9 mouse cellular contexts compared by ENCODE assay signal in the genomic region with DNA sequence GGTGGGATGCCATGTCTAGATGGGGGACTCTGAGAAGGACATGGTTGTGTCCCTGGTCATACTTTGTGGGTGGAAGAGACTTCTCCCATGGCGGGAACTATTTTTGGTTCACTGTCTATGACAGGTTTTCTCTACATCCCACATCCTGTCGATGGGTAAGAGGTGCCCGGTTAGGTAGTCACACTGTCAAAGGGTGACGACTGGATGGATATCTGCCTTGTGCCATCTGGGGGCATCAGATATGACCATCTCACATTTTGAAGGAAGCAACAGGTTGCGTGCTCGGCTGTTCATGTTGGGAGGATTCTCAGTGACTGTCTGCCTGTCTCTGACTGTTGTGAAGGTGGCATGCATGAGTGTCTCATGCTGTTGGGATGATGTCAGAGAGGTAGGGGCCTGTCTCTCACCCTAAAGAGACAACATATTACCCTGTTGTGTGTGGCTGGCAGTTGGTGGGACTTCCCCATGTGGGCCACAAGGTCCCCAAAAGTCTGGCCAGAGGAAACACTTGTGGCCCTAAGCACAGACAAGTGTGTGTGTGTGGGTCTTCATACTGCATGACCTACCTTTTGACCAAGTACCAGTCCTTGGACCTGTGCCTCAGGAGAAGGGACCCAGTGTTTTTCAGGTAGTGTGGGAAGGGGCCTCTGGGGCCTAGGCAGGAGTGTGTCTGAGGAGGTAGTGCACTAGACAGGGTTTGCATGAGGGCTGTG. TPM values are rescaled to one million over a fixed set of nuclear protein-coding genes. Genes with fewer than 3 reads are reported as not detected.
A peak's percentile ranks its signal among the peaks of the same experiment; 100 is the strongest.
DNase-seq lines count a peak whose midpoint lies in the region; ATAC-seq and TF ChIP-seq lines count a peak whose summit lies in the region.
"Had no signal": no experiment of that assay in that cellular context is flagged by ENCODE, and none has a peak within 500 bp of the region (broad histone marks: within the 10 kb centered on the region; RNA-seq: fewer than 3 reads in every experiment).

No protein-coding gene starts in this region.

- H3K27ac ChIP-seq in heart, embryonic 15.5 days: peak overlapping the region; percentile 98
- H3K27ac ChIP-seq in heart, embryonic 16.5 days (ENCODE audit: low read length): peak overlapping the region; percentile 90
- H3K27ac ChIP-seq in midbrain, embryonic 14.5 days (replicated peaks; ENCODE audit: low read depth, low read length): peak overlapping the region; percentile 68

- no peaks in the 10 kb centered on the region for H3K27me3 ChIP-seq in heart, embryonic 15.5 days
- H3K27me3 ChIP-seq in E14TG2a.4 (ENCODE audit: insufficient read depth, low read length): no peaks in the 10 kb centered on the region
- H3K27me3 ChIP-seq in heart, embryonic 16.5 days (ENCODE audit: control insufficient read depth, insufficient read depth, low read length): no peaks in the 10 kb centered on the region
- H3K27me3 ChIP-seq in midbrain, embryonic 14.5 days (ENCODE audit: control insufficient read depth, insufficient read depth, low read length): no peaks in the 10 kb centered on the region

- no peak for ATAC-seq in heart, embryonic 15.5 days (replicated peaks; ENCODE audit: insufficient number of reproducible peaks, insufficient read depth, low FRiP score, low read depth)
- no peak for ATAC-seq in heart, embryonic 16.5 days (replicated peaks; ENCODE audit: extremely low read depth, insufficient read depth, low FRiP score)
- ATAC-seq in midbrain, embryonic 14.5 days (ENCODE audit: low FRiP score, low TSS enrichment): no peak
- no peak for ATAC-seq in erythroid progenitor cell, adult 5-6 weeks (replicated peaks; ENCODE audit: low FRiP score, poor library complexity, severe bottlenecking)

- H3K4me3 ChIP-seq in heart, embryonic 15.5 days: no peak overlapping the region
- peak overlapping the region; percentile 49 for H3K4me3 ChIP-seq in E14TG2a.4 (replicated peaks; ENCODE audit: low read length)
- no peak overlapping the region for H3K4me3 ChIP-seq in heart, embryonic 16.5 days (ENCODE audit: low read length)
- no peak overlapping the region for H3K4me3 ChIP-seq in midbrain, embryonic 14.5 days (replicated peaks; ENCODE audit: low read depth, low read length)
- no peak overlapping the region for H3K4me3 ChIP-seq in lung, adult 2 months (replicated peaks; ENCODE audit: extremely low read depth, low read depth, low read length)

- no peak for TF ChIP-seq CTCF in E14TG2a.4 (conservative IDR thresholded peaks at IDR 0.05; ENCODE audit: low read length)
- TF ChIP-seq CTCF in lung, adult 2 months (IDR thresholded peaks at IDR 0.05; ENCODE audit: insufficient read depth, low read length): no peak

- H3K9ac ChIP-seq in heart, embryonic 15.5 days: peak overlapping the region; percentile 32; the same call in 1 of the 2 replicates
- H3K9ac ChIP-seq in heart, embryonic 16.5 days (ENCODE audit: low read length): peak overlapping the region; percentile 60
- no peak overlapping the region; the same call in 1 of the 2 replicates for H3K9ac ChIP-seq in midbrain, embryonic 14.5 days (replicated peaks; ENCODE audit: low read length)

- peaks cover 97% of the 10 kb centered on the region for H3K4me1 ChIP-seq in heart, embryonic 15.5 days (replicated peaks)
- H3K4me1 ChIP-seq in E14TG2a.4 (replicated peaks; ENCODE audit: low read depth, low read length): peaks cover 100% of the 10 kb centered on the region
- H3K4me1 ChIP-seq in heart, embryonic 16.5 days (ENCODE audit: control insufficient read depth, insufficient read depth, low read length): peaks cover 98% of the 10 kb centered on the region
- H3K4me1 ChIP-seq in midbrain, embryonic 14.5 days (ENCODE audit: control insufficient read depth, insufficient read depth, low read length): peaks cover 73% of the 10 kb centered on the region
- peaks cover 19% of the 10 kb centered on the region for H3K4me1 ChIP-seq in lung, adult 2 months (ENCODE audit: control insufficient read depth, insufficient read depth, low read length)

- H3K4me2 ChIP-seq in heart, embryonic 15.5 days: 0 out of 2 replicates have a peak overlapping the region, but pooled peaks have one; percentile 9
- no peak overlapping the region for H3K4me2 ChIP-seq in heart, embryonic 16.5 days (ENCODE audit: low read depth, low read length)
- H3K4me2 ChIP-seq in midbrain, embryonic 14.5 days (ENCODE audit: low read length): no peak overlapping the region

- H3K36me3 ChIP-seq in heart, embryonic 15.5 days: peaks cover 3% of the 10 kb centered on the region; the same call in 1 of the 2 replicates
- H3K36me3 ChIP-seq in E14TG2a.4 (ENCODE audit: insufficient read depth, low read length): peaks cover 90% of the 10 kb centered on the region
- peaks cover 10% of the 10 kb centered on the region; the same call in 1 of the 2 replicates for H3K36me3 ChIP-seq in heart, embryonic 16.5 days (ENCODE audit: control insufficient read depth, insufficient read depth)
- H3K36me3 ChIP-seq in midbrain, embryonic 14.5 days (ENCODE audit: control insufficient read depth, insufficient read depth, low read length): peaks cover 9% of the 10 kb centered on the region

- DNase-seq in heart, postnatal 36 days: no peak
- DNase-seq in midbrain, embryonic 14.5 days: no peak
- DNase-seq in adrenal gland, postnatal 25 days: no peak
- DNase-seq in lung, adult 2 months: no peak
- DNase-seq: layer of hippocampus, postnatal 36 days had no signal

- H3K9me3 ChIP-seq in heart, embryonic 15.5 days (replicated peaks): no peaks in the 10 kb centered on the region
- H3K9me3 ChIP-seq in E14TG2a.4 (ENCODE audit: low read length): no peaks in the 10 kb centered on the region
- H3K9me3 ChIP-seq in heart, embryonic 16.5 days (replicated peaks; ENCODE audit: control insufficient read depth, low read length): no peaks in the 10 kb centered on the region
- H3K9me3 ChIP-seq in midbrain, embryonic 14.5 days (ENCODE audit: control insufficient read depth, low read length): no peaks in the 10 kb centered on the region

- no peak for TF ChIP-seq POLR2A in lung, adult 2 months (IDR thresholded peaks at IDR 0.05; ENCODE audit: borderline replicate concordance, extremely low read depth, low read depth, low read length)

- intact Hi-C loops in heart, postnatal 36 days (cut with DNase I): loop anchor here (5.0 kb wide), 1 partner anchor 104 kb away; no protein-coding TSS in a partner anchor

- WGBS in heart, embryonic 15.5 days: 60% methylated on average over 6 of the region's 6 CpGs
- 56% methylated on average over 6 of the region's 6 CpGs for WGBS in heart, embryonic 16.5 days
- 95% methylated on average over 6 of the region's 6 CpGs for WGBS in midbrain, embryonic 14.5 days
- WGBS in lung, adult 2 months: 64% methylated on average over 6 of the region's 6 CpGs

RNA-seq across cellular contexts. Expression of a gene that starts 39.9 kb away (rescaled TPM):
- polyA plus RNA-seq in heart, embryonic 15.5 days (2015; fragmentation: Nextera tagmentation; extraction: Ambion mirVana): 6.3 and 8.5 TPM in 2 replicates
- total RNA-seq in heart, postnatal 36 days (2021): 10 to 100 TPM; 41.9 to 50.8 TPM
- 7.1 and 7.2 TPM in 2 replicates for polyA plus RNA-seq in heart, embryonic 16.5 days (2015; fragmentation: Nextera tagmentation; extraction: Ambion mirVana)
- polyA plus RNA-seq in midbrain, embryonic 14.5 days (2014; fragmentation: Nextera tagmentation; extraction: Ambion mirVana): 13.0 and 15.3 TPM in 2 replicates
- 2.9 TPM in 2 replicates for total RNA-seq in erythroid progenitor cell, adult 5-6 weeks (2015; ENCODE audit: low replicate concordance)
- 0.26 TPM in 1 of 2 replicates, not detected in the other for total RNA-seq in erythroid progenitor cell, adult 5-6 weeks (2017; ENCODE audit: low replicate concordance)
- 91.4 and 96.4 TPM in 2 replicates for total RNA-seq in adrenal gland, postnatal 25 days (2021)
- polyA plus RNA-seq in lung, adult 2 months (2012; rRNA removed): 25.8 and 28.7 TPM in 2 replicates
